Mouse (Mus musculus) adrenal gland, postnatal 36 days (tissue): ENCODE measurements around the gene Tsen2. TPM values are rescaled to one million over a fixed set of nuclear protein-coding genes. Genes with fewer than 3 reads are reported as not detected.

Experiments
- DNase-seq, 2 experiments: peaks; one replicate each; pipeline ENCODE4 v3.0.0; 2021; ENCODE audit warnings: mixed read lengths in 1 of 2
- long read RNA-seq, 2 experiments: library from polyadenylated mRNA; stranded (forward); transcript quantifications; one replicate each; pipeline ENCODE4 v2.0.0; 2021; ENCODE audit warnings: borderline sequencing depth in 2 of 2
- total RNA-seq, 2 experiments: library from RNA; stranded (reverse); gene quantifications; 2 replicates each; pipeline ENCODE4 v1.2.3; 2021

Gene Tsen2
- 10 to 100 TPM; 11.1 to 13.4 TPM for total RNA-seq
- long read RNA-seq, experiment 1, transcript Tsen2-201 (12 exons, 2,106 nt) = major isoform, 8 of 17 reads
- long read RNA-seq, experiment 1, partial matches to known transcripts = 9 of 17 reads
- long read RNA-seq, experiment 1, other reads (novel, unspliced or antisense) = 0 of 17 reads
- long read RNA-seq, experiment 2, transcript Tsen2-201 (12 exons, 2,106 nt) = major isoform, 5 of 7 reads
- long read RNA-seq, experiment 2, partial matches to known transcripts = 2 of 7 reads
- long read RNA-seq, experiment 2, other reads (novel, unspliced or antisense) = 0 of 7 reads

- peak; percentile 96 to 98 for DNase-seq
Measured at GRCm38 (mm10) chr6:115544442-115544970, at the start of gene Tsen2. TSS of gene Tsen2 (plus strand) at chr6:115544664.

GRCm38 (mm10) chr6:115499540-115499939, 44.9 kb upstream of the Tsen2 start:
- peak in 1 of 2 experiments; percentile 39 for DNase-seq

GRCm38 (mm10) chr6:115500234-115500633, 44.2 kb upstream of the Tsen2 start:
- DNase-seq = no peak

- DNase-seq = peak; percentile 73 to 75
Measured at GRCm38 (mm10) chr6:115501131-115501530, 43.3 kb upstream of the Tsen2 start.

GRCm38 (mm10) chr6:115503038-115503437, 41.4 kb upstream of the Tsen2 start:
- DNase-seq = no peak

- no peak for DNase-seq
Measured at GRCm38 (mm10) chr6:115503549-115504159, 40.8 kb upstream of the Tsen2 start.

- no peak for DNase-seq
Measured at GRCm38 (mm10) chr6:115504160-115504558, 40.3 kb upstream of the Tsen2 start.

GRCm38 (mm10) chr6:115504915-115505314, 39.5 kb upstream of the Tsen2 start:
- DNase-seq = no peak

- no peak for DNase-seq
Measured at GRCm38 (mm10) chr6:115506425-115506824, 38.0 kb upstream of the Tsen2 start.

GRCm38 (mm10) chr6:115511447-115511846, 33.0 kb upstream of the Tsen2 start:
- DNase-seq = peak; percentile 16 to 49

GRCm38 (mm10) chr6:115513207-115513606, 31.3 kb upstream of the Tsen2 start:
- DNase-seq = no peak

- DNase-seq = no peak
Measured at GRCm38 (mm10) chr6:115517904-115518303, 26.6 kb upstream of the Tsen2 start.

- DNase-seq = no peak
Measured at GRCm38 (mm10) chr6:115518352-115518751, 26.1 kb upstream of the Tsen2 start.

- DNase-seq = peak; percentile 54 to 60
Measured at GRCm38 (mm10) chr6:115519275-115519699, 25.2 kb upstream of the Tsen2 start.

- no peak for DNase-seq
Measured at GRCm38 (mm10) chr6:115521923-115522322, 22.5 kb upstream of the Tsen2 start.

- no peak for DNase-seq
Measured at GRCm38 (mm10) chr6:115522691-115523146, 21.7 kb upstream of the Tsen2 start.

- peak; percentile 28 to 58 for DNase-seq
Measured at GRCm38 (mm10) chr6:115523201-115523600, 21.3 kb upstream of the Tsen2 start.

- no peak for DNase-seq
Measured at GRCm38 (mm10) chr6:115524449-115524990, 19.9 kb upstream of the Tsen2 start.

GRCm38 (mm10) chr6:115527418-115527817, 17.0 kb upstream of the Tsen2 start:
- DNase-seq = no peak

GRCm38 (mm10) chr6:115528372-115528771, 16.1 kb upstream of the Tsen2 start:
- no peak for DNase-seq

- DNase-seq = peak; percentile 49 to 51
Measured at GRCm38 (mm10) chr6:115534617-115535016, 9.8 kb upstream of the Tsen2 start.

- no peak for DNase-seq
Measured at GRCm38 (mm10) chr6:115536169-115536568, 8.3 kb upstream of the Tsen2 start.
